Mouse (Mus musculus): ENCODE results near the gene Serpina5. TPM values are rescaled to one million over a fixed set of nuclear protein-coding genes. Genes with fewer than 3 reads are reported as not detected.
A peak's percentile ranks its signal among the peaks of the same experiment; 100 is the strongest.
"Not testable (repeated sequence)": the region's sequence is repeated elsewhere in the genome, so short reads cannot be mapped to it uniquely, and the experiment has no call there.

Serpina5 gene
- polyA plus RNA-seq, 1 experiment = not detected

GRCm38 (mm10) chr12:104105847-104106246 lies 4.9 kb downstream of the Serpina5 start:
- DNase-seq = peak; percentile 25
- Histone ChIP-seq H3K27me3 (replicated peaks; ENCODE audit: control insufficient read depth, insufficient read depth, low read length) (no peaks in the 10 kb centered on the region), H3K36me3 (ENCODE audit: control insufficient read depth, insufficient read depth, low read length) (no peaks in the 10 kb centered on the region), H3K27ac (ENCODE audit: insufficient read depth, low read depth, low read length) (no peak overlapping the region), H3K4me1 (ENCODE audit: control insufficient read depth, insufficient read depth, low read length) (no peaks in the 10 kb centered on the region), H3K4me3 (ENCODE audit: insufficient read depth, low read depth, low read length) (no peak overlapping the region)
- TF ChIP-seq POLR2A (IDR thresholded peaks at IDR 0.05; ENCODE audit: low read depth, low read length) = no peak
- TF ChIP-seq CTCF (conservative IDR thresholded peaks at IDR 0.05; ENCODE audit: insufficient read depth, insufficient read length, low read depth, low read length) = no peak

DNA sequence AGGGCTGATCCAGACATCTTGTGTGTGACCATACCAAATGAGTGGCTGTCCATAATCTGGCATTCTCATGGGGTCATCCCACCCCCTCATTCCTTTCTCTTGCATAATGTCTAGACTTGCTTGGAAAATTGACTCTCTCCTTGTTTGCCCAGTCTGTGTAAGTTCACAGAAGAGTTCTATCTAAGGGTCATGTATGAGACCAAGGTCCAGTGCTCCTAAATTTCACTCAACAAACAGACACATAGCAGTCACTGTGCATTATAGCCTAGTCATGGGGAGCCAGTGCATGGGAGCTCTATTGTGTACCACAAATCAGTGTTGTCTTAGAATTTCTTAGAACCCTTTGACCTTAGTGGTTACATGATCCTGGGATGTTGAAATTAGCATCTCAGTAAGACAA lies 6.0 kb downstream of the Serpina5 start:
- H3K4me1 ChIP-seq (ENCODE audit: control insufficient read depth, insufficient read depth, low read length) = no peaks in the 10 kb centered on the region
- DNase-seq = no peak
- no peak for TF ChIP-seq POLR2A (IDR thresholded peaks at IDR 0.05; ENCODE audit: low read depth, low read length)
- no peak for TF ChIP-seq CTCF (conservative IDR thresholded peaks at IDR 0.05; ENCODE audit: insufficient read depth, insufficient read length, low read depth, low read length)
- H3K27ac ChIP-seq (ENCODE audit: insufficient read depth, low read depth, low read length) = no peak overlapping the region
- no peaks in the 10 kb centered on the region for H3K27me3 ChIP-seq (replicated peaks; ENCODE audit: control insufficient read depth, insufficient read depth, low read length)
- no peaks in the 10 kb centered on the region for H3K36me3 ChIP-seq (ENCODE audit: control insufficient read depth, insufficient read depth, low read length)
- no peak overlapping the region for H3K4me3 ChIP-seq (ENCODE audit: insufficient read depth, low read depth, low read length)

DNA sequence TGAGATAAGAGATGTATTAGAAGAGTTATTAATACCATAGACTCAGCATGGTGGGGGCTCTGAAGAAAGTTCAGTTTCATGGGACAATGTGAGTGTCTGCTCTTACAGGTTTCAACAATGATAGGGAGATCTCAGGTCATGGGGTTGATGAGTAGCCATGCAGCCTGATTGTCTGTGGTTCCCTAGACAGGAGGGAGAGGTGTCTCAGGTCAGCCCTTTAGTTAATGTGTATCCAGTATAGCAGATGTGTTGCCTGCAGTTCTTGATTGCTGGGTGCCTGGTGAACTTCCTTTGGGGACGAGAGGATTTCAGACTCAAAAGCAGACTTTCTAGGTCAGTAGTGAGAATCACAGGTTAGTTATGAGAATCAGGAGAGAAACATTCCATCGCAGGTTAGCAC lies 7.6 kb downstream of the Serpina5 start:
- H3K27ac ChIP-seq (ENCODE audit: insufficient read depth, low read depth, low read length) = no peak overlapping the region
- no peaks in the 10 kb centered on the region for H3K4me1 ChIP-seq (ENCODE audit: control insufficient read depth, insufficient read depth, low read length)
- no peak for TF ChIP-seq POLR2A (IDR thresholded peaks at IDR 0.05; ENCODE audit: low read depth, low read length)
- no peak for TF ChIP-seq CTCF (conservative IDR thresholded peaks at IDR 0.05; ENCODE audit: insufficient read depth, insufficient read length, low read depth, low read length)
- DNase-seq = peak; percentile 80
- H3K36me3 ChIP-seq (ENCODE audit: control insufficient read depth, insufficient read depth, low read length) = no peaks in the 10 kb centered on the region
- WGBS = 56% methylated on average over 2 of the region's 2 CpGs
- no peak overlapping the region for H3K4me3 ChIP-seq (ENCODE audit: insufficient read depth, low read depth, low read length)
- no peaks in the 10 kb centered on the region for H3K27me3 ChIP-seq (replicated peaks; ENCODE audit: control insufficient read depth, insufficient read depth, low read length)

DNA sequence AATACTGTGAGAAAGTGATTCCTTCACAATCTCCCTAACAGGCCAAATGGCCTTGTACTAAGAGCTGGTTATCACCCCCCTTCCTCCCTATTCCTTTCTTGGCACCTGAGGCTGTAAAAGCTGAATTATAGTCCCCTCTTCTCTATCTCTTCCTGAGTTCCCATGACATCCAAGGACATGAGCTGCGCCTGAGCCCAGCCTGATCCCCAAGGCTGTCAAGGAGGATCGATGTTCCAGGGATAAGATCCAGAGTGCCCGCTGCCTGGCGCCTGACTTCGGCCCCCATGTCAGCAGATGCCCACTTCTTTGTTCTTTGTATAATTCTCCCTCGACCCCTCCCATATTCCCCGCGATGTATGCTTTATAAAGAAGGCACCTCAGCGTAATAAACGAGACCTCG lies 11.4 kb downstream of the Serpina5 start, which contains the start of gene Serpina3a:
Gene Serpina3a (plus strand): TSS at position 392 of the 400 bp plus-strand sequence.
- WGBS = 85% methylated on average over 11 of the region's 11 CpGs
- H3K4me1 ChIP-seq (ENCODE audit: control insufficient read depth, insufficient read depth, low read length); H3K4me3 ChIP-seq (ENCODE audit: insufficient read depth, low read depth, low read length); H3K27me3 ChIP-seq (replicated peaks; ENCODE audit: control insufficient read depth, insufficient read depth, low read length); DNase-seq; H3K27ac ChIP-seq (ENCODE audit: insufficient read depth, low read depth, low read length); H3K36me3 ChIP-seq (ENCODE audit: control insufficient read depth, insufficient read depth, low read length): not testable (repeated sequence)

DNA sequence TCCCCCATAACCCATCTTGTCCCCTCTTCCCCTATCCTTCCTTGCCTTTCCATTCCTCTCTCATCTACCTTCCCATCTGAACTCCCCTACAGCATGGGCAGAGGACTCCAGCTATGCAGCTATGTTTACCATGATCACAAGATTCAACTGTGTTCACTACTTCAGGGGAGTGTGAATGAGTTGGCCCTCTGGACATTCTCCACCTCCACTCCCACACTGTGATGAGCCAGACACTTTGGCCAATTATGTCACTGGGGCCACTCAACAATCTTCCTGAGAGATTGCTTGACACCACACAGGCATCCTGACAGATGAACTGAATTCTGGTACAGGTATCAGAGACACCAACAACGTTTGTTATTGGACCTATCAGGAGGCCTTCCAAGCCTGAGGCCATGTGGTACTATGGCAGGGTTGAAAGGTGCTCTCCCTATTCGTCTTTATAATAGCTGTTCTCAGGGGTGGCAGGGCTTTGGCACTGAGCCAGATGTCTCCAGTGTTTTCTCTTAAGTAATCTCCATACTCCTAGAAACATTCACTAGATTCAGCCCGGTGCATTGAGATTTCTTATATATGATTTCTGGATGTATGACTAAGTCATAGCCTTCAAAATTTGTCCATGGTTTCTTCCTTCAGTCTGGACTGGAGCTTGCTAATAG lies 14.1 kb downstream of the Serpina5 start:
- Histone ChIP-seq H3K4me3 (ENCODE audit: insufficient read depth, low read depth, low read length) (no peak overlapping the region), H3K27me3 (replicated peaks; ENCODE audit: control insufficient read depth, insufficient read depth, low read length) (no peaks in the 10 kb centered on the region), H3K4me1 (ENCODE audit: control insufficient read depth, insufficient read depth, low read length) (no peaks in the 10 kb centered on the region), H3K27ac (ENCODE audit: insufficient read depth, low read depth, low read length) (no peak overlapping the region), H3K36me3 (ENCODE audit: control insufficient read depth, insufficient read depth, low read length) (no peaks in the 10 kb centered on the region)
- 33% methylated on average over 3 of the region's 3 CpGs for WGBS
- TF ChIP-seq CTCF (conservative IDR thresholded peaks at IDR 0.05; ENCODE audit: insufficient read depth, insufficient read length, low read depth, low read length) (no peak), POLR2A (IDR thresholded peaks at IDR 0.05; ENCODE audit: low read depth, low read length) (no peak)
- peak; percentile 27 for DNase-seq

DNA sequence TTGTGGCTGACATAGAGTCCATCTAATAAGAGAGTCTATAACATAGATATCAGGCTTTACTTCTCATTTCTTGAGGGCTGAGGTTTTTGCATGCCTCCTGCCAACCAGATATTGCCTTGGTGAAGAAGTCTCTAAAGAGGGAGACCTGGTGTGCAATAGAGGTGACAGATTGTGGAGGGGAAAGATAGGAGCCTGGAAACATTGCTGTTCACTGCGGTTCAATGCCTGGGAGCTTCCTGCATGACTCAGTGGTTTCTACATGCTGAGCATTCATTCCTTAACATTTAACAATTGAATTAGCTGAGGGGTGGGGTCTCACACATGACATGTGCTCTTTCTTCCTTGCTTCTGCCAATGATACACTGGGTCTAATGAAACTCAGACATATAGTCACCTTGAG lies 22.2 kb downstream of the Serpina5 start:
- DNase-seq = no peak
- Histone ChIP-seq H3K4me1 (ENCODE audit: control insufficient read depth, insufficient read depth, low read length) (no peaks in the 10 kb centered on the region), H3K27ac (ENCODE audit: insufficient read depth, low read depth, low read length) (no peak overlapping the region), H3K4me3 (ENCODE audit: insufficient read depth, low read depth, low read length) (no peak overlapping the region), H3K36me3 (ENCODE audit: control insufficient read depth, insufficient read depth, low read length) (no peaks in the 10 kb centered on the region), H3K27me3 (replicated peaks; ENCODE audit: control insufficient read depth, insufficient read depth, low read length) (no peaks in the 10 kb centered on the region)
- TF ChIP-seq POLR2A (IDR thresholded peaks at IDR 0.05; ENCODE audit: low read depth, low read length) = no peak
- TF ChIP-seq CTCF (conservative IDR thresholded peaks at IDR 0.05; ENCODE audit: insufficient read depth, insufficient read length, low read depth, low read length) = no peak
- WGBS = 71% methylated on average over 1 of the region's 1 CpGs

DNA sequence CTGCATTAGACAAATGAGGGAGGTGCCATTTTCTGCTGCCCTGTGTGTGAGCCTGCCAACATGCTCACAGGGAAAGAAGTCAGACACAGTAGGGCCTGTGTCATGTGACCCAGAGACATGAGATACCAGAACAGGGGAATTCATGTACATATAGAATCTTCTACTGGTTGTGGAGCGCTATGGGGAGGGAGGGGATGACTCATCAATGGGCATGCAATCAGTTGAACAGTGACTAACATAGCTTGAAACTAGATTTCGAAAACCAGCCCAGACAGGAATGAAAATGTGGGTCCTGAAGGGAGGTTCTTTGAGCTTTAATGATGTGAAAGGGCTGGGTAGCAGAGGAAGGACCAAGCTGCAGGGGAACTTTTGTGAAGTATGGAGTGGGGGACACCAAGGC lies 23.1 kb downstream of the Serpina5 start:
- Histone ChIP-seq H3K27ac (ENCODE audit: insufficient read depth, low read depth, low read length) (no peak overlapping the region), H3K4me3 (ENCODE audit: insufficient read depth, low read depth, low read length) (no peak overlapping the region), H3K36me3 (ENCODE audit: control insufficient read depth, insufficient read depth, low read length) (no peaks in the 10 kb centered on the region), H3K27me3 (replicated peaks; ENCODE audit: control insufficient read depth, insufficient read depth, low read length) (no peaks in the 10 kb centered on the region), H3K4me1 (ENCODE audit: control insufficient read depth, insufficient read depth, low read length) (no peaks in the 10 kb centered on the region)
- 91% methylated on average over 2 of the region's 2 CpGs for WGBS
- no peak for TF ChIP-seq POLR2A (IDR thresholded peaks at IDR 0.05; ENCODE audit: low read depth, low read length)
- TF ChIP-seq CTCF (conservative IDR thresholded peaks at IDR 0.05; ENCODE audit: insufficient read depth, insufficient read length, low read depth, low read length) = no peak
- no peak for DNase-seq

Measured in kidney, adult 2 months (tissue).